Mouse (Mus musculus) layer of hippocampus, adult 11-12 months (tissue): ENCODE data around the gene Efs.

Source experiments
- DNase-seq: peaks from one replicate; pipeline ENCODE4 v3.0.0; 2022; ENCODE audit warnings: low spot score

The Efs gene

DNA sequence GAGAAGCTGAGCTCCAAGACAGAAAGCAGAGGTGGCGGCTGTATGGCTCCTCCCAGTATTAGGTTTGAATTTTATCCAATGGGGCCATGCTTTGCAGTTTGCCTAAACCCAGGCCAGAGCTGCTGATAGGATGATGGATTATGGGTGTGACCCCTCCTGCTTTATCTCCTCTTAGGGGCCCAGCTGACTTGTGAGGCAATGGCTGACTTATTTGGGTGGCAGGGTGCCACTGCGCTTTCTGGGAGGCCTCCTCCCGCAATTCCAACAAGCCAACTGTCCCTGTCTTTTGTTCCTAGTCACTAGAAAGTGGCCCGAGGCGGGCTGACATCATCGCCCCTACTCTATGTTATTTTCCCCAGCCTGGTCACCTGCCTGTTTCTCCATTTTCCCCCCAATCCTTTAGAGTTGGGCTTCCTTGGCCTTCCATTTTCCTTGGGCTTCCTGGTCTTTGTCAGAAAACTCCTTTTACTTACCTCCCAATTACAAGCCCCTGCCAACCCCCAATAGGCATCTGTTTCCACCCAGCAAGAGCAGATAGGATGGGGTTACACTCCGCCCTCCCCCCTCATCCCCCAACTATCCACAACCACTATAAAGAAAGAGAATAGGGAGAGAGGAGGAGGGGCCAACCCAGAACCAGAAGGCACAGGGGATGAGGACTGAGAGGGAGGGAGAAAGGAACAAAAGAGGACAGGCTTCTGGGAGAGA, 1.1 kb downstream of the Efs start:
- DNase-seq, result no peak

DNA sequence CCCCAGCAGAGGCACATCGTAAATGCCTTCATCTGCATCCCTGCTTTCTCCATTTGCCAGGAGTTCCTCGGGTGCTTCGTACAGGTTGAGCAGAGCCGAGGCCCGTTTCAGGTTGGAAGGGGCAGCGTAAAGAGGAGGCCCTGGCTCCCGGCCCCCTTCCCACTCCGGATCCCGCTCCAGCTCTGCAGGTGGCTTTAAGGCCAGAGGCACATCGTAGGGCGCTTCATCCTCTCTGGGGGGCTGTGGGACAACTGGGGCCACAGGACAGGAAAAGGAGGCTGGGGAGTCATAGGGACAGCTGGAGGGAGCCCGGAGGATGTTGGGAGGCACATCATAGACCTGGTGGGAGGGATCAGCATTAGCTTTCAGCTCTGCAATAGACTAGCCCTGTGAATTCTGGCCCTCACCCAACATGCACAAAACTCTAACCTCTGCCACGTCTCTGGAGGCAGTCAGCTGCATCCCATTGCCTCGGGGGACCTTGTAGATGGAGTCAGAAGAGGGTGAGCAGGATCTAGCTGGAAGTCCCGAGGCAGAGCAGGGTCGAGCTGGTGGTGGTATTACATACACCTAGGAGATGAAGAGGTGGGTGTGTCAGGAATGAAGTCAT, 5.7 kb downstream of the Efs start:
- no peak for DNase-seq

DNA sequence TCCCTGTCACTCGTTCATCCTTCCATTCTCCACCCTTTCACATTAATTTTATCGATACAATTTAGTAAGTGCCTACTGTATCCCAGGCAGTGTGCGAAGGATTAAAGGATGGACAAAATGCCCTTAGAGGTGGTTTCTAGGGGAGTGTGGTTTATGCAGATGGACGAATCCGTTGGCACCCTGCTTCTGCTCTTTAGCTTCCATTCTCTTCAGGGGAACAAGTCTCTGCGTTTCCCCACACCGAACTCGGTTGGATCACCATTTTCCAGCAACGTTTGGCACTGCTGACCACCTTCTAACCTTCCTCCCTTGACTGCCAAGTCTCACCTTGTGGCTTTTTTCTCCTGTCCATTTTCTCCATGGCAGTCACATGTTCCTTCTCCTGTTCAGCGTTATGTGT, 12.6 kb downstream of the Efs start:
- no peak for DNase-seq

DNA sequence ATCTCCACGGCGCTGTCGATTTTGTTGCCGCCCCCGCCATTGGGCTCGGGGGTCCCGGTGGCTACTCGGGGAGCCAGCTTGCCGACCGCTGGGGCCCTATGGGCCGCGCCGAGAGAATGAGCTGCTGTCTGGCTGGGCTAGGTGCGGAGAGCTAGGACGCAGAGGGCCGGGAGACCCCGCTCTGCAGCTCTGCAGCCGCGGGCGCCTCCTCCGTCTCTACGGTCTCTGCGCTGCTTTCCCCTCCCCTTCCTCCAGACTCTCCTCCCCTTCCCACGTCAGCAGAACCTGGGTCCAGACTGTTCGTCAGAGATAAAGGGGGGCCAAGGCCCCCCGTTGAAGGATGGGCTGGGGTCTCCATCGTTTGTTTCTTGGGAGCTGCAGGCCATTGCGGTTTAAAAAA, 13.0 kb downstream of the Efs start, which contains the start of gene Slc22a17:
Slc22a17 (minus strand) TSS at position 247 of the 400 bp plus-strand sequence.
- DNase-seq, result peak; percentile 82

DNA sequence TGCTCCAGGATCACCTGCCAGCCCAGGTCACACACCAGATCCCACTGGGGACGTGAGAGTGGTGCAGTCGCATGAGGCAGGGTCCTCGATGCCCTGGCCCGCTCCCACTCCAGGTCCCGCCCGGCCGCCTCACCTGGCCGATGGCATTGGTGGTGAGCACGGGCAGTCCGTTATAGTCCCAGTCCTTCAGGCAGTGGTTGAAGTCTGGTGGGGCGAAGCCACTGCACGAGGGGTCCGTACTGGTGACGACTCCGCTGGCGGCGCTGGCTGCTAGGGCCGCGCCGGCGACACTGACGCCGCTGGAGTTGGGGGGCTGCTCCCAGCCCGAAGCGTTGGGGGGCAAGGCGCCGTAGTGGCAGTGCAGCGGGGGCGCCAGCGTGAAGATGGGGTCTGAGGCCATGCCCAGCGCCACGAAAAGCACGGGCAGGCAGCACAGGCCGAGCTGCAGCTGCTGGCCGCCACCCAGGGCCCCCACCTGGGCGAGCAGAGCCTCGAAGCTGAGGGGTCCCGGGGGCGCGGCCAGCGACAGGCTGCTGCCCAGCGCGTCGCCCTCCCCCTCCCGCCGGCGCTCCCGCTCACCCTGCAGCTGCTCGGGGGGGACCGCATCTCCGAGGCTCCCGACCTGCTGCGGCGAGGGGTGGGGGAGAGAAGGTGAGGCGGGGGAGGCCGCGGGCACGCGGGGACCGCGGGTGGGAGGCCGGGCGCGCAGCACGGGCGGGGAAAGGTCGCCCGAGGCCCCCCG, 13.6 kb downstream of the Efs start:
- DNase-seq, result no peak

DNA sequence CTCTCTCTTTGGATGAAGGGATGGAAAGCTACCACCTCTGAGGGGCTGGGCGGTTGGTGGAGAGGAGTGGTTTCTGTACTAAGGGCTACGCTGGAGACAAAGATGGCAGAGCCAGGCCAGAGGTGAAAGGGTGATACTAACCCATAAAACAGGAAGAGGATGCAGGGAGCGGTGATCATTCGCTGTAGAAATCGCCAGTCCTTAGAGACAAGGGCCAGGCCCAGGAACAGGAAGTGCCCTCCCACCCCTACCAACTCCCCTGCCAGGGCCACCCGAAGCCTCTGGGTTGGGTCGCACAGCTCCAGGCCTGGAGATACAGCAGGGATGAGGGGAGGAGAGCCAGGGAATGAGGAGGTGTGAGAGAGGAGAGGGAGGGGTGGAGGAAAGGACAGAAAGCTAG, 17.2 kb downstream of the Efs start:
- DNase-seq, result no peak

DNA sequence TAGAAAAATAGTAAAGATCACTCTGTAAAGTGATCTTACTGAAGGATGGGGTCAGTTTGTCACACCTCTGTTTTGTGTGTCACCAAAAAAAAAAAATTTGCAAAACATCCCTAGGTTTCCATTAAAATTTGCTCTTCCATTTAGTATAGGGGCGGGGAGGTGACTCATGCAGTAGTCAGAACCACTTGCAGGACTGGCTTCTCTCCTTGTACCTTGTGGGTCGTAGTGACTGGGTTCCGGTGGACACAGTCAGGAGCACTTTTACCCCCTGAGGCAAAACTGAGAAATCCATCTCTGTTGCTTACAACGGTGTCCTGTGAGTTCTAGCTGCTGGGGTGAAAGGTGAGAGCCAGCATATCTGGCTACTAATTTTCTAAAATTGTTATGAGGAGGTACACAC, 22.3 kb downstream of the Efs start:
- DNase-seq, result no peak

DNA sequence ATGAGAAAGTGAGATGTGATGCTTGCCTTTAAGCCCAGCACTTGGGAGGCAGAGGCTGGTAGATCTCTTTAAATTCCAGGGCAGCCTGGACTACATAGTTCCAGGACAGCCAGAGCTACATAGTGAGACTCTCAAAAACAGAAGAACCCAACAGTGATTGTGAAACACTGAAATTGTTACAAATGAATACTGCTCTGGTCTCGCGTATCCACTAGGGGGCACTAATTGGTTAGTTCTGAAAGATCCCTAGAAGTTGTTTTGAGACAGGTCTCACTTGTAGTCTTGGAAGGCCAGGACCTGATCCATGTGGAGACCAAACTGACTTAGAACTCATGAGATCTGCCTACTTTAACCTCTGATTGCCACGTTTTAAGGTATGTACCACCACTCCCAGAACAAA, 25.5 kb downstream of the Efs start:
- peak; percentile 90 for DNase-seq

DNA sequence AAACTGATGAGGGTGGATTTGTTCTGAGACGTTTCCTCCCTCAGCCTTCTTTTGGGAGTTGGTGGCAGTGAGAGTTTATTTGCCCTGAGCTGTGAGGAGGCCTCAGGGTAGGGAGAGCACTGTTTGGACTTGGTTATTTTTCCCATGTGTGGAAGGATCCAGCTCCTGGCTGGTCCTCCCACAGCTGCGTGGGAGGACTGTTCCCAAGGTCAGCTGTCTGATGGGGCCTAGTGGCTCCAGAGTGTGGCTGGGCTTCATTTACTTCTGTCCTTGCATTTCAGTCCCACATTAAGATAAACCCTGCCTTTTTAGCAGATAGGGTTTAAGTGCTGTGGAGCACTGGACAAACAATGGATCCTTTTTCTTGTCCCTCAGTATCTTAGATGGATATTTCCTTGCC, 28.5 kb downstream of the Efs start:
- no peak for DNase-seq

DNA sequence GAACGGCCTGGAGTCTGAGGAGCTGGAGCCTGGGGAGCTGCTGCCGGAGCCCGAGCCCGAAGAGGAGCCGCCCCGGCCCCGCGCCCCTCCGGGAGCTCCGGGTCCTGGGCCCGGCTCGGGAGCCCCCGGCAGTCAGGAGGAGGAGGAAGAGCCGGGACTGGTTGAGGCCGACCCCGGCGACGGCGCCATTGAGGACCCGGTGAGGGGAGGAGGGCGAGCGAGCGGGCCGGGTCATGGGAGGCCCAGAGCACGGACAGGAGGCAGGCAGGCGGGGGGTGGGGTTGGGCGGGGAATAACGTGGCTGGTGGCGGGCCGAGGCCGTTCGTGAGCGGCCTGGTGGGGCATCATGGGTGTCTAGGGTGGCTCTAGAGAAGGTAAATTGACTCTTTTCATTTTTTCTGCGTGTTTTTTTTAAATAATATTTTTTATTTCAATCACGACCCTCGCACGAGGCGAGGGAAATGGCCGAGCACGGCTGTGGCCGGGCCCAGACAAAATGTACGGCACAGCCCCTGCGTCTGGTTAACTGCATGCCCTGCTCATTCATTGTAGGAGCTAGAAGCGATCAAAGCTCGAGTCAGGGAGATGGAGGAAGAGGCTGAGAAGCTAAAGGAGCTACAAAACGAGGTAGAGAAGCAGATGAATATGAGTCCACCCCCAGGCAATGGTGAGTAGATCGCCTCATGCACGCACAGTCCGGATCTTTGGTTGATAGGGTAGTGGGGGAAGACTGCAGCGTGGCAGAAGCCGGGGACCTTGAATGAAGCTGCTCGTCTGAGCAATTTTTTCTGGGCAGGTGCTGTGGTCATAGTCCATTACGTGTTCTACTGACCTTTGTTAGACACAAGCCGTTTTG, 31.4 kb downstream of the Efs start:
- DNase-seq, result peak; percentile 59

DNA sequence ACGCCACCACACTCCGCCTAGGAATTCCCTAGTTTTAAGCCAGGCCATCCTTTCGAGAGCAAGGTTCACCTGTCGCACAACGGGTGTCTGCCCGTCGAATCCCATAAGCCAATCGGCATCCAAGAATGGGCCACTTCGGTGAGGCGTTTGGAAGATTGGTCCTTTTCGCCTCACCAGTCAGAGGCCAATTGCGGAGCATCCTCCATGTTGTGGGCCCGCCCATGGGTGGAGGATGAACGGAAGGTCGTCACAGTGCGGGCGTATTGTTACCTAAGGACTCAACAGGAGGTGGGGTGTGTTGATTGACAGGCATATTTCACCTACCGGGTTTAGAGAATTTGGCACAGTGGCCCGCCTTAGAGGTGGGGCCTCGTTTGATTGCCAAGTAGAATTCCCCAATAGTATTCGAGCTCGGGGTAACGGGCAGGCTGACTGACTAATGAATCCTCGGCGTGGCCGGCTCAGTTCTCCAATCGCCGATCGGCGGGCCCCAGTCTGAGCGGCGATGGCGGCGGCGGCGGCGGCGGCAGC, 32.2 kb downstream of the Efs start:
- peak; percentile 99 for DNase-seq

DNA sequence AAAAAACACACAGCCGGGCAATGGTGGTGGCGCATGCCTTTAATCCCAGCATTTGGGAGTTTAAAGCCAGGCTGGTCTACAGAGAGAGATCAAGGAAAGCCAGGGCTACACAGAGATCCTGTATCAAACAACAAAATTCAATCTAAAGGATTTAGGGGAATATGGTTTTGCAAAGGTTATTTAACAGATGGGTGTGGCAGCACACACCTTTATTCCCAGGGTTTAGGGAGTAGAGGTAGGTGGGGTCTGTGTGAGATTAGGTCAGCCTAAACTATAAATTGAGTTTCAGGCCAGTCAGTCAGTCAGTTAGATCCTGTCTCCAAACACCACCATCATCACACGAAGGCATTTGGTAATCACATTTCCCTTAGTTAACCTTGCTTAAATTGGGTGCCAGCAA, 33.7 kb downstream of the Efs start, which contains the start of gene Pabpn1:
Pabpn1 (plus strand) TSS at position 301 of the 400 bp plus-strand sequence.
- DNase-seq, result no peak

DNA sequence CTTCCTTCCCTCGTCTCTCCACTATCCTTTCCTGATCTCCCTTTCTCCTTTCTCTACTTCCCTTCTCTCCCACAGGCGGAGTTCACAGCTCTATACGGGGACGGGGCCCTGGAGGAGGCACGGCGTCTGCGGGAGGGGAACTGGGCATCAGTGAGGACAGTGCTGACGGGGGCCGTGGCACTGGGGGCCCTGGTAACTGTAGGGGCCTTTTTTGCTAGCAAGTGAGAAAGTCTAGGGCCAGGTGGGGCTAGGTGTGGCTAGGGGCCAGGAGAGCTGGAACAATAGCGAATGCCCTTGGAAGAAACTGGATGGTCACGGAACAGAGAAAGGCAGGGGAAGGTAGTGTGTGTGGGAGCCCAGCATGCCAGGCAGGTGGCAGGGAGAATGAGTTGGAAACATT, 40.6 kb downstream of the Efs start:
- no peak for DNase-seq

DNA sequence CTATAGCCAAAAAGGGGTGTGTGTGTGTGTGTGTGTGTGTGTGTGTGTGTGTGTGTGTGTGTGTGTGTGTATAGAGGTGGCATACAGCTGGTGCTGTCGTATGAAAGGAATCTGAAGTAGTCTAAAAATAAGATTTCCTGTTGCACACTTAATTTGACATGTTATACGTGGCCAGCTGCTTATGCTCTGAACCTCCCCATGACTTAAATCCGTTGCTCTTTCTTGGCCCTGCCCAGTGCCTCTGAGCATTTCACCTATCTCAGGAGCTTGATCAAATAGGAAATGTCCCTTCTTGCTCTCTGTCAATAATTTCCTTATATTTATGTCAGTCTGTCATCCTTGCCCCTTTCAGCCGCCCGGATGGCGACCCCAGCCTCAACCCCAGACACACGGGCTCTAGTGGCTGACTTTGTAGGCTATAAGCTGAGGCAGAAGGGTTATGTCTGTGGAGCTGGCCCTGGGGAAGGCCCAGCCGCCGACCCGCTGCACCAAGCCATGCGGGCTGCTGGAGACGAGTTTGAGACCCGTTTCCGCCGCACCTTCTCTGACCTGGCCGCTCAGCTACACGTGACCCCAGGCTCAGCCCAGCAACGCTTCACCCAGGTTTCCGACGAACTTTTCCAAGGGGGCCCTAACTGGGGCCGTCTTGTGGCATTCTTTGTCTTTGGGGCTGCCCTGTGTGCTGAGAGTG, 41.8 kb downstream of the Efs start:
- no peak for DNase-seq

DNA sequence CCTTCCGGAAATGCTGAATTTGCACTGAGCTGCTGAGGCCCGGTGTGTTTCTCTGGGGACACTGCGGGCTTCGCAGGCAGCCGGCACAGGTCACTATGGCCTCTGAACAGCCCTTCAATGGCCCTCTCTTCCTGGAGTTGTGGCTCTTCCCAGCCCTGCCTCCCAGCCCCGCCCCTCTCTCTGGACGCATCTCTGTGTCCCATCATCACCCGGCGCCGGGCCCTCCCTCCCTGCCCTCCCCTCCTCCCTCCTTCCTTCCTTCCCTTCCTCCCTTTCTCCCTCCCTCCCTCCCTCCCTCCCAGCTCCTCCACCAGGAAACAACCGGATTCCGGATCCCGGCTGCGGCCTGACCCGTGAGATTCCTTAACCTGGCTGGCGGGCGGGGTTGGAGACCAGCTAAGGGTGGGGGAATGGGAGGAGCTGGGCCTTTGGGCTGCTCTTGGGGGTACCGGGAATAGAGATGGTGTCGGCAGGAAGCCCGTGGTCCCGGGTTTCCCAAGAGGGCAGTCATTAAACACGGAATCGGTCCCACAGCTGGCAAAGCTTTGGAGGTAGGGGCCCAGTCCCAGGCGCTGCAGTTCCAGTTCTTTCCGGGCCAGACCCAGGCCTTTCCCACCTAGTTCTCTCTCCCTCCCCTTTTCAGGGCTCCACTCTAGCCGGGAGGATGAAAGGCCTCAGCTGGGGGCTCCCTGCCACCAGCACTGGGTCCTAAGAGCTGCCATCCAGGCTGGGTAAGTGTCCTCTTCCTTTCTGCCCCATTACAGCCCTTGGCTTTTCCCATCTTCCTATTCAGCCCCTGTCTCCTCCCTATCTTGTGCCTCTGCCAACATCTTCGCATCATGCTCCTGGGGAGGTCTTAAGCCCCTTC, 42.5 kb downstream of the Efs start, which contains the start of the genes Bcl2l2 and Gm20521:
Bcl2l2 (plus strand) TSS at position 224 of the 868 bp plus-strand sequence.
Gm20521 (plus strand) TSS at position 288 of the 868 bp plus-strand sequence.
- DNase-seq, result peak; percentile 74

DNA sequence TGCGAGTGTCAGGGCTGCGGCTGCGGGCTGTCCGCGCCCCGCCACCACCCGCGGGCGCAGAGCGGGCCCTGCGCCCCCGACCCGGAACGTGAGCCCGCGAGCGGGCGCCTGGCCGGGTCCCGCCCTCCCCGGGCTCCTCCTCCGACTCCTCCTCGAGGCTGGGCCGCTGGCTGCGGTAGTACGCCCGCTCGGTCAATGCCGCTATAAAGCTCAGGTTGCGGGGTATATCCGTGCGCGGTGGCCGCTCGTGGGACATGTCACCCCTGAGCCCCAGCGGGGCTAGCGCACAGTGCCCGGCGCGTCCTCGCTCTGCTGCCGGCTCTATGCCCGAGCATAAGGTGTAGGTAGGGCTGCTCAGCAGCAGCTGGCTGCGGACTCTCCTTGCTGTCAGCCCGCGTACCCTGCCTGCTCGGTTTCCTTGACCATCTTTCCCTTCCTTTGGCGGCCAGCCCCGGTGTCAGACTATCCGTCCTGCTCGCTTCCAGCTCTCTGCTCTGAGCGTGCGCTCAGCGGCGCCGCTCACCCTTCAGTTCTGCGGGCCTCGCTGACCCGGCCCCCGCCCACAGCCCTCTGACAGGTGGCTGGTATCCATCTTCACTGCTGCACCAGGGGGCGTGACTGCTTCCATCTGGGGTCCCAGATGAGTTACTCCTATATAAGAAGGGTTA, 48.7 kb downstream of the Efs start, which contains the start of gene Ppp1r3e:
Ppp1r3e (minus strand) TSS at position 503 of the 668 bp plus-strand sequence.
- peak; percentile 65 for DNase-seq

DNA sequence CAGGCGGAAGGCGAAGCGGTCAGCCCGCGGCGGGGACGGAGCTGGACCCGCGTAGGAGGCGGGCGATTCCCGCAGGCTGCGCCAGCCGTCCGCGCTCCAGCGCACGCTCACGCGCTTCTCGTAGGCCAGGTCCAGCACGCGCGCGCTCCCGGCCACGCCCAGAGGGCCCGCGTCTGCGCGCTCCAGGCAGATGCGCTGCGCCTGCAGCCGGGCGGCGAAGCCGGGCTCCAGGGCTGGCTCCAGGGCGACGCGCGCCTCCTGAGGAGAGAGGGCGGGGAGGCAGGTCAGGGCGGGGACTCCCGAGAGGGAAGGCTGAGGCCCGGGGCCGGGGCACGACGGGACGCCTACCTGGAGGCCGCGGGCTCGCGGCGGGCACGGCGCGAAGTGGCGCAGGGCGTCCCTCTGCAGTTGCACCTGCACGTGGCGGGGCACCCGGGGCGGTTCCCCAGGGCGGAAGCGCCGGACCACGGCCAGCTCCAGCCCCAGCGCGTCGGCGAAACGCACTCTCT, 49.3 kb downstream of the Efs start:
- peak; percentile 89 for DNase-seq

DNA sequence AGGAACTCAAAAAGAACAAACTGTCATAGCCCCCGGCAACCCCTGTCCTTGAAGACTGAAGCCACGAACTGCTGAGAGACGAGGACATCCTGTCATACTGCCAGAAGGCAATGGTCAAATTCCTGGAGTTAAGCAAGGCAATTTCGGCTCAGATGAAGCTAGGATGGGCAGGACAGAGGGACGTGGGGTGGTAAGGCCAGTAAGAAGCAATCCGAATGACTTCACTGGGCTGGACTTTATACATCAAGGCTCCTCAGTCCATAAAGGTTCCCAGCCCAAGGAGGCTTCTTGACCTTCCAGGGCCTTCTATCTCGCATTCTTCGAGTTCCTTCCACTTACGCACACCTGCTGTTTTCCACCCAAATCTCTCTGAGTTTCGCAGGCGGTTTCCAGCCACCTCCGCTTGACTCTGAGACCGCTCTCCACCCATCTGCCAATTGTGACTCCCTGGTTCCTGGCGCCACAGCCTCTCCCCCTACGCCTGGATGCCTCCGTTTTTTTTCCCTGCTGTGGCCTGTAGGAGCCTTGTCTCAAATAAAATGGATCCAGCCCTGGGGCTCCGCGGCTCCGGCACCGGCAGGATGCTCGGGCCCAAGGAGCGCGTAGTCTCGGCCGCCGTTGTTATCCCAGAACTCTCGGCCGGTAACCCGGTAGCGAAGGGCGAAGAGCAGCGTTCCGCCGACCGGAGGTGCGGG, 49.9 kb downstream of the Efs start:
- DNase-seq, result peak; percentile 64

DNA sequence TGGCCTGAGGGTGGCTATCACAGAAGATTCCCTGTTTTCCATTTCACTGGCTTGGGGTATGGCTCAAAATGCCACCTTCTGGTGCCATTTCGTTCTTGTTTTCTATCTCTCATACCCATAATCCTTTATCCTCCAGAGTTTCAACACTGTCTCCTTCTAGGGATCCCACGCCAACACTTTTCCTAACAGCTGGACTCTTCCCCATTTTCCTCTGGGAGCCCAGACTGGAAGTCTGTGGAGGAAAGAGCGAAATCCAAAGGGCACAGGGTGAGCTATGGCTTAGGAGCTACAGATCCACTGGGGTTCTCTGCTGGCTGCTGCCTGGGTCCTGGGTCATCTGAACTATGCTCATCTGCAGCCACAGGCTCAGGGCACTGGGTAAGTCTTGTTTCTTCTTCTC, 51.8 kb downstream of the Efs start:
- DNase-seq, result no peak
